Mouse (Mus musculus): ENCODE measurements at regions not wholly inside any gene's neighbourhood (a gene's known extent, or its start where the extent isn't known, plus 50 kb on each side); places are given as distances from the start of the nearest gene placed in this dataset.

- TF ChIP-seq ELF1 (IDR thresholded peaks at IDR 0.05; ENCODE audit: low read depth, low read length) (no peak), CTCF (IDR thresholded peaks at IDR 0.05 in 2 of 3, conservative IDR thresholded peaks at IDR 0.05 in 1 of 3; ENCODE audit: control insufficient read depth in 1 of 3, insufficient read depth in 1 of 3, low read depth in 2 of 3, low read length in 3 of 3, poor library complexity in 1 of 3, severe bottlenecking in 1 of 3) (no peak), CHD2 (IDR thresholded peaks at IDR 0.05; ENCODE audit: low read length) (no peak), MAFK (IDR thresholded peaks at IDR 0.05; ENCODE audit: borderline replicate concordance, low read depth, low read length) (no peak), ZNF384 (IDR thresholded peaks at IDR 0.05; ENCODE audit: low read depth, low read length) (no peak), USF1 (IDR thresholded peaks at IDR 0.05; ENCODE audit: low read depth, low read length) (no peak), GATA1 (IDR thresholded peaks at IDR 0.05; ENCODE audit: low read depth, low read length) (no peak), POLR2AphosphoS5 (IDR thresholded peaks at IDR 0.05; ENCODE audit: borderline replicate concordance, low read depth, low read length) (no peak)
Observed at GRCm38 (mm10) chr3:38129167-38129500, 355.5 kb downstream of the Ankrd50 start.
